Mouse (Mus musculus) liver, embryonic 12.5 days (tissue): ENCODE results near the gene Methig1. TPM values are rescaled to one million over a fixed set of nuclear protein-coding genes. Genes with fewer than 3 reads are reported as not detected.
"Not testable (repeated sequence)": the region's sequence is repeated elsewhere in the genome, so short reads cannot be mapped to it uniquely, and the experiment has no call there.

Source experiments
- ATAC-seq: fragments of 200-750 bp; cut with Nextera tagmentation; 2 replicates; pipeline ENCODE4 v1.8.0; 2017; ENCODE audit warnings: moderate number of reproducible peaks, mild to moderate bottlenecking, moderate library complexity
- H3K27ac ChIP-seq: fragments of 300-500 bp; sonication (generic); 2 replicates; pipeline ENCODE4 v1.5.1; 2016; ENCODE audit warnings: mild to moderate bottlenecking
- H3K27me3 ChIP-seq: fragments of 300-500 bp; sonication (generic); replicated peaks from 2 replicates; pipeline ENCODE4 v1.6.1; 2016; ENCODE audit warnings: mild to moderate bottlenecking, moderate library complexity
- H3K36me3 ChIP-seq: fragments of 300-500 bp; sonication (generic); 2 replicates; pipeline ENCODE4 v1.6.1; 2016; ENCODE audit warnings: mild to moderate bottlenecking, moderate library complexity
- H3K4me1 ChIP-seq: fragments of 300-500 bp; sonication (generic); 2 replicates; pipeline ENCODE4 v1.6.1; 2016
- H3K4me2 ChIP-seq: fragments of 300-500 bp; sonication (generic); 2 replicates; pipeline ENCODE4 v1.6.1; 2016; ENCODE audit warnings: mild to moderate bottlenecking, moderate library complexity
- H3K4me3 ChIP-seq: fragments of 300-500 bp; sonication (generic); 2 replicates; pipeline ENCODE4 v1.5.1; 2016; ENCODE audit warnings: mild to moderate bottlenecking, moderate library complexity
- H3K9ac ChIP-seq: fragments of 300-500 bp; sonication (generic); 2 replicates; pipeline ENCODE4 v1.6.1; 2016; ENCODE audit warnings: mild to moderate bottlenecking, moderate library complexity
- H3K9me3 ChIP-seq: fragments of 300-500 bp; sonication (generic); replicated peaks from 2 replicates; pipeline ENCODE4 v1.6.1; 2016; ENCODE audit warnings: mild to moderate bottlenecking, moderate library complexity
- WGBS: fragments of 180-500 bp; shearing (Covaris S2); methylation state at CpG from one replicate; pipeline ENCODE4 v1.1.7; 2016; ENCODE audit not compliant: insufficient replicate concordance; 5-methylcytosine and 5-hydroxymethylcytosine counted together
- polyA plus RNA-seq: library from polyadenylated mRNA; unstranded; fragments of >200 nt; fragmentation: Nextera tagmentation; extraction: Ambion mirVana; gene quantifications from 2 replicates; pipeline ENCODE4 v1.2.1, GENCODE M21; 2016

Gene Methig1
- polyA plus RNA-seq, 1 experiment from 2014 or later = not detected

GRCm38 (mm10) chr15:100321134-100321533, 31.8 kb upstream of the Methig1 start:
- Histone ChIP-seq H3K4me1 (peaks cover 14% of the 10 kb centered on the region), H3K27ac (no peak overlapping the region), H3K4me2 (no peak overlapping the region), H3K27me3 (0 out of 2 replicates have a peak, but pooled peaks cover 2% of the 10 kb centered on the region), H3K36me3 (no peaks in the 10 kb centered on the region), H3K4me3 (no peak overlapping the region), H3K9ac (no peak overlapping the region), H3K9me3 (no peaks in the 10 kb centered on the region)
- 49% methylated on average over 5 of the region's 5 CpGs for WGBS
- ATAC-seq = no peak

DNA sequence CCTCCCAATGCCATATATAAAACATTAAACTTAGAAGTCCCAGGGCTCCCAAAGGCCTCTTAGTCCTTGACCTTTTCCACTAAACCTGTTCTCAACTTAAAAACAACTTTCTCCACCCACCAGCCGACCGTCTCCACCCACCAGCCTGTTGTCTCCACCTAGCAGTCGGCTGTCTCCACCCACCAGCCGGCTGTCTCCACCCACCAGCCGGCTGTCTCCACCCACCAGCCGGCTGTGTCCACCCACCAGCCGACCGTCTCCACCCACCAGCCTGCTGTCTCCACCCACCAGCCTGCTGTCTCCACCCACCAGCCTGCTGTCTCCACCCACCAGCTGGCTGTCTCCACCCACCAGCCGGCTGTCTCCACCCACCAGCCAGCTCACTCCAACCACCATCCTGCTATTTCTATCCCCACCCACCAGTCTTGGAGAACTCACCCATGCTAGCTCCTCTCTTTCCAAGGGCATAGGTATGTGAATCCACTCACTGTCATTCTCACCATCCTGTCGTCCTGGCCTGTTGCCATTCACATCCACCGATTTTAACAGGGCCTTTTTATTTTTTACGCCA, 28.8 kb upstream of the Methig1 start:
- Histone ChIP-seq H3K9ac (no peak overlapping the region), H3K27ac (no peak overlapping the region), H3K4me3 (no peak overlapping the region), H3K36me3 (no peaks in the 10 kb centered on the region), H3K27me3 (0 out of 2 replicates have a peak, but pooled peaks cover 5% of the 10 kb centered on the region), H3K4me1 (peaks cover 14% of the 10 kb centered on the region), H3K9me3 (no peaks in the 10 kb centered on the region), H3K4me2 (no peak overlapping the region)
- peak; percentile 54; the same call in 1 of the 2 replicates for ATAC-seq
- 49% methylated on average over 12 of the region's 12 CpGs for WGBS

- no peak overlapping the region for H3K9ac ChIP-seq
- ATAC-seq = no peak
- 72% methylated on average over 3 of the region's 3 CpGs for WGBS
Measured at GRCm38 (mm10) chr15:100325235-100325634, 27.7 kb upstream of the Methig1 start.

GRCm38 (mm10) chr15:100328089-100328488, 24.9 kb upstream of the Methig1 start:
- H3K36me3 ChIP-seq, H3K9me3 ChIP-seq, H3K9ac ChIP-seq, H3K27me3 ChIP-seq, H3K4me1 ChIP-seq, H3K27ac ChIP-seq, H3K4me2 ChIP-seq, ATAC-seq, H3K4me3 ChIP-seq: not testable (repeated sequence)
- WGBS = 56% methylated on average over 4 of the region's 4 CpGs

More at GRCm38 (mm10) chr15:100325235-100325634, 27.7 kb upstream of the Methig1 start:
- Histone ChIP-seq H3K4me1 (peaks cover 10% of the 10 kb centered on the region), H3K27me3 (0 out of 2 replicates have a peak, but pooled peaks cover 5% of the 10 kb centered on the region), H3K9me3 (no peaks in the 10 kb centered on the region), H3K4me3 (no peak overlapping the region), H3K27ac (no peak overlapping the region), H3K4me2 (no peak overlapping the region), H3K36me3 (no peaks in the 10 kb centered on the region)

GRCm38 (mm10) chr15:100329336-100329735, 23.6 kb upstream of the Methig1 start:
- not testable (repeated sequence) for H3K4me1 ChIP-seq, H3K4me3 ChIP-seq, H3K27me3 ChIP-seq, ATAC-seq, H3K4me2 ChIP-seq, H3K9ac ChIP-seq, H3K9me3 ChIP-seq, H3K36me3 ChIP-seq, H3K27ac ChIP-seq
- 79% methylated on average over 10 of the region's 10 CpGs for WGBS

- Histone ChIP-seq H3K9me3 (no peaks in the 10 kb centered on the region), H3K4me2 (no peak overlapping the region), H3K27ac (no peak overlapping the region), H3K9ac (no peak overlapping the region), H3K4me3 (no peak overlapping the region), H3K27me3 (peaks cover 8% of the 10 kb centered on the region; the same call in 1 of the 2 replicates), H3K36me3 (no peaks in the 10 kb centered on the region), H3K4me1 (no peaks in the 10 kb centered on the region)
- ATAC-seq = no peak
- WGBS = 69% methylated on average over 7 of the region's 7 CpGs
Measured at GRCm38 (mm10) chr15:100330739-100331138, 22.2 kb upstream of the Methig1 start.

- H3K36me3 ChIP-seq, ATAC-seq, H3K9me3 ChIP-seq, H3K4me3 ChIP-seq, H3K9ac ChIP-seq, H3K4me1 ChIP-seq, H3K4me2 ChIP-seq, H3K27ac ChIP-seq, H3K27me3 ChIP-seq: not testable (repeated sequence)
- 52% methylated on average over 3 of the region's 10 CpGs for WGBS
Measured at GRCm38 (mm10) chr15:100332077-100332961, 20.6 kb upstream of the Methig1 start.

DNA sequence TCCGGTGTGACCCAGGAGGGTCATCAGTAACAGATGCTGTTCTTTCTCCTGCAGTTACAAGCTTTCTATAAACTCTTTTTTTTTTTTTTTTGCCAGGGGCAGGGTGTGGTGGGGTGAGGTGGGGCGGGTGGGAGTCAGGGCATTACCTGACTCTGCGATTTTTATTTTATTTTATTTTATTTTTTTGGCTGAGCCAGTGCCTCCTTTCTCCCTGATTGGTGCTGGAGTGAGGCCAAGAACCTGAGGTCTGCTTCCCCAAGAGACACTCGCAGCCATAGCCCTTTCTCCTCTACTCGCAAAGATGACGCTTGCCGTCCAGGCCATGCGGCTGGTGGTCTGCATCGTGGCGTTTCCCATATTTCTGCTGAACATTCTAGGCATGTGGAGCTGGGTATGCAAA, 18.3 kb upstream of the Methig1 start, which contains the start of gene Mettl7a3:
Gene Mettl7a3, plus strand, starts transcription at position 301 of the 400 bp plus-strand sequence.
- 74% methylated on average over 10 of the region's 10 CpGs for WGBS

GRCm38 (mm10) chr15:100337328-100337727, 15.6 kb upstream of the Methig1 start:
- not testable (repeated sequence) for H3K4me1 ChIP-seq, H3K4me3 ChIP-seq, H3K27ac ChIP-seq, H3K9ac ChIP-seq, H3K4me2 ChIP-seq, H3K36me3 ChIP-seq, H3K27me3 ChIP-seq, H3K9me3 ChIP-seq
- peak; percentile 67 for ATAC-seq

More for the DNA sequence above, 18.3 kb upstream of the Methig1 start, which contains the start of gene Mettl7a3:
- H3K9me3 ChIP-seq = no peaks in the 10 kb centered on the region
- peaks cover 4% of the 10 kb centered on the region; the same call in 1 of the 2 replicates for H3K27me3 ChIP-seq
- no peak for ATAC-seq
- no peak within 1 kb of the TSS for H3K9ac ChIP-seq
- H3K4me3 ChIP-seq = no peak within 1 kb of the TSS
- no peaks in the 10 kb centered on the region for H3K36me3 ChIP-seq
- H3K4me2 ChIP-seq = no peak within 1 kb of the TSS
- H3K4me1 ChIP-seq = peaks cover 3% of the 10 kb centered on the region; the same call in 1 of the 2 replicates
- H3K27ac ChIP-seq = no peak within 1 kb of the TSS

DNA sequence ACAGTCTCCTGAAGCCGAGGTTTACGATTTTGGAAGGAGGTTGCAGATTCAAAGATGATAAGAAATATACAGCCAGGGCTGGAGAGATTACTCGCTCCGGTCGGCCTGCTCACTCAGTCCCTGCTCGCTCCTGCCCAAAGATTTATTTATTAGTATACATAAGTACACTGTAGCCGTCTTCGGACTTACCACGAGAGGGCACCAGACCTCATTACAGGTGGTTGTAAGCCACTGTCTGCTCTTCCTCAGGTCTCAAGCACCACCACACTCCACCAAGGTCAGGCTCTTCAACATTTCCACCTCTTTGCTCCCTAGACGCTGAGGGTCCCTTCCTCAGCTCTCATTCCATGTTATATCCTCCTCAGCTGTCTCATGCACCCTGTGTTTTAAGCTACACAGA, 15.1 kb upstream of the Methig1 start:
- not testable (repeated sequence) for H3K27ac ChIP-seq, H3K9ac ChIP-seq, H3K36me3 ChIP-seq, H3K4me2 ChIP-seq, H3K4me3 ChIP-seq, H3K27me3 ChIP-seq, H3K4me1 ChIP-seq, H3K9me3 ChIP-seq
- WGBS = 27% methylated on average over 10 of the region's 10 CpGs
- ATAC-seq = peak; percentile 49; the same call in 1 of the 2 replicates

- H3K4me2 ChIP-seq, H3K27me3 ChIP-seq, H3K27ac ChIP-seq, H3K9ac ChIP-seq, ATAC-seq, H3K36me3 ChIP-seq, H3K4me1 ChIP-seq, H3K4me3 ChIP-seq, H3K9me3 ChIP-seq: not testable (repeated sequence)
- 62% methylated on average over 5 of the region's 5 CpGs for WGBS
Measured at GRCm38 (mm10) chr15:100341314-100341980, 11.5 kb upstream of the Methig1 start.

DNA sequence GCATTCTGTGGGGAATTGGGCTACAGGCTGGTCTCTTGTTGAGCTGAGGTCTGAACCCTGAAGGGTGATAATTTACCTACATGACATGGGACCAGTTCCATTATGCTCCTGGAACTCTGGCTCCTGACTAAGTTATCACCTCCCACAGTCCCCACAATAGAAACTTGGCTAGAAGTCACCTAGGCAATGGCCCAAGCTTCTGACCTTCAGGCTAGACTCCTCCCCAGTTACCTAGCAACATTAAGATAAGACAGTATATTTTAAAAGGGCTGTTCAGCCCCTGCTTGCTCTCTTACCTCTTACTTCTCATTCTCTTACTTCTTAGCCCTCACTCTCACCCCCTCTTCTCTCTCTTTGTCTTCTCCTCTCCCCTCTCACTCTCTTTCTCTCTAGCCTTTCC, 7.5 kb upstream of the Methig1 start:
- Histone ChIP-seq H3K4me1 (0 out of 2 replicates have a peak, but pooled peaks cover 6% of the 10 kb centered on the region), H3K36me3 (no peaks in the 10 kb centered on the region), H3K4me3 (no peak overlapping the region), H3K27me3 (no peaks in the 10 kb centered on the region), H3K4me2 (no peak overlapping the region), H3K9ac (no peak overlapping the region), H3K27ac (no peak overlapping the region), H3K9me3 (no peaks in the 10 kb centered on the region)
- ATAC-seq = no peak
